Mouse (Mus musculus) embryo, embryonic 10.5 days (tissue): ENCODE measurements around the gene Ralgps1.
A peak's percentile ranks its signal among the peaks of the same experiment; 100 is the strongest.

Experiments used
- DNase-seq: peaks from one replicate; pipeline ENCODE4 v3.0.0-alpha.2; 2015; ENCODE audit warnings: low spot score

Gene Ralgps1

DNA sequence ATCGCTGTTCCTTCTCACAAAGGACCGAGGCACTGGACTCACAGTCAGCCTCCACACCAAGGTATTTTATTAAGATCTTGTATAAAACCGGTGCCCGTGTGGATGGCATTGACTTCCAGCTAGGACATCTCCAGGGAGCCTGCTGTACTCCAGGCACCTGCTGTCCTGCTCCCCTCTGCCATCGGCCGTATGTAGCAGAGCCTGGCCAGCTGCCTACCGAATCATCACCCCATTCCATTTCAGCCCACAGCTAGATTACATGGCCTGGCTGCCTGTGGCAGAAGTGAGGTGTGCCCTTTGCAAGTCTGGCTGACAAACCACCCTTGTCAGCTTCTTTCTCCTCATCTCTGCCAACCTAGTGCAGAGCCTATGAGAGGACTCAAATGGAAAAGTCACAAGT, 197.6 kb downstream of the Ralgps1 start:
- DNase-seq = no peak

DNA sequence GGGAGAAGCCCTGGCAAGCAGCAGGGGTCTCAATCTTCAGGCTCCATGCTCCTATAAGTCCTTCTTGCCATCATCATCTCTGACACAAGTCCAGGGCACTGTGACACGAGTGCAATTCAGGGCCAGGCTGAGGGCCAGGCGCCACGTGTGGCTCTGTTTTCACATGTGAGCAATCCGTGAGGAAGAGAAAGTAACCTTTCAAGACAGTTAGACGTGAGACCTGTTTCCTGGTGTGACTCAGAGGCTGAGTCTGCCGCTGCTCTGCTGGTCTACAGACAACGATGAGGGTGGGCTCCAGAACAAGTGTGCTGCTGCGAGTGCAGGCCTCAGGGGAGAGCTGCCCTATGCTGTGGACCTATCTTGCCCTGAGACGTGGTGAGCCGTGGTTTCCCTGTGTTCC, 198.2 kb downstream of the Ralgps1 start:
- DNase-seq = no peak

DNA sequence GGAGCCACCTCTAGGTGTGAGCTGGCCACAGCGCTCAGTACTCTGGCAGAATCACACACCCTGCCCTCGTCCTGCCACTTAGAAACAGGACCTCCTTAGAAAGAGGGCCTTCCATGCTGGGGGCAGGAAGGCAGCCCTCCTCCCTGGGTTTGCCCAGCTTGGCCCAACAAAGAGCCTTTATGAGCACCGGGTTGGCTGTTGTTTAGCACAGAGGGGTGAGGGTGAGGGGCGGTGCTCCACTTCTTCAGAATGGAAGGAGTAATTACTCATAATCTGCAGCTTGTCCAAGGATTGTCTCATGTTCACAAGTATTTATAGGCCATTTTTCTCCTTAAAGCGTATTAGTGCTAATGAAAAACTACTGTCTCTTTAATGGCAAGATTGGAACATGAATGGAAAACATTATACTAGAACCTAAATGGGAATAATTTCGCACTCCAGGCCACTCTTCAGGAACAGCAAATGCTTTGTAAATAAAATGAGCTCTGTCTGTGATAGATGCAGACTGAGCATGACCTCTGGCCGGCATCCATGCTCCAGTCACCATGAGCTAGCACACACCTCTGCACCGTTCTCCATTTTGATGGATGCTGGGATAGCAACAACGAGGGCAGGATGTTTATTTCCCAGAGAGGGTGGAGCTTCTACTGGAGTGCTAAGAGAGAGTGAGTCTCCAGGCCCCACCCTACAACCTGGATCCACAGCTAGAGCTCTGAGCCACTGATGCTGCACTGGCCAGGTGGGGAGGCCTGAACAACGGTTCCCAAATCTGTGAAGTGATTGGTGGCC, 200.3 kb downstream of the Ralgps1 start:
- DNase-seq = peak; percentile 15

DNA sequence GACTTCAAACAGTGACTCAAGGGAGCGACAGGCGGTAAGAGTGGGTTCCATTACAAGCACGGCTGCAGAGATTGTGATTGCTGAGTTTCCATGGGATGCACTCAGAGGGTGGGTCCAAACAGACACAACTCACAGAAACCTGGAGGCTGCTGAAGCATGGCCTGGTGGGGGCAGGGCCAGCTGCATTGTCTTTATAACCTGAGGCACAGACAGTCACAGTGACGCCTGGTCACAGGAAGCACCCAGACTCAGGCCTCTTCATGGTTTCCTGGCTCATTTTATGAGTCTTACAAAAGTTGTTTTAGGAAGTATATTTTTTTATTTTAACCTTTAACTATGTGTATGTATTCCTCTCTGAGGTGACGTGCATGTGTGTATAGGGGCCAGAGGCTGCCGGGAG, 201.8 kb downstream of the Ralgps1 start:
- no peak for DNase-seq

- no peak for DNase-seq
Observed at GRCm38 (mm10) chr2:33167060-33167459, 204.2 kb downstream of the Ralgps1 start.

- no peak for DNase-seq
Observed at GRCm38 (mm10) chr2:33165710-33166374, 205.4 kb downstream of the Ralgps1 start.

DNA sequence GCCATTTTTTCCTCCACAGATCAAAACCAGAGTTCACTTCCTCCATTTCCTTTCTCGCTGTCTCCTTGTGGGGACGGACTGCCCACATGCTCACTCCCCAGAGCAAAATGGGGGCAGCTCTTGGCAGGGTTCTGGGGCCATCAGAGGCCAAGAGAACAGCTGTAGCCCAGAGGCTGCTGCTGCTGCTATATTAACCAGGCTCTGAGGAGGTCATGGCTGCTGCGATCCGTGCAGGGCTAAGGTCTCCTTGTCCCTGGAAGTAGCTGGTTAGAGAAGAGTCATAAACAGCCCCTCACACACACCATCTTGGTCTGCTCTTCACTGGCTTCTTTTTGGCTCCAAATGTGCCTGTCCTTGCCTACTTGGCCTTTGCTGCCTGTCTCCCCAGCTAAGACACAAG, 206.1 kb downstream of the Ralgps1 start:
- DNase-seq = no peak

DNA sequence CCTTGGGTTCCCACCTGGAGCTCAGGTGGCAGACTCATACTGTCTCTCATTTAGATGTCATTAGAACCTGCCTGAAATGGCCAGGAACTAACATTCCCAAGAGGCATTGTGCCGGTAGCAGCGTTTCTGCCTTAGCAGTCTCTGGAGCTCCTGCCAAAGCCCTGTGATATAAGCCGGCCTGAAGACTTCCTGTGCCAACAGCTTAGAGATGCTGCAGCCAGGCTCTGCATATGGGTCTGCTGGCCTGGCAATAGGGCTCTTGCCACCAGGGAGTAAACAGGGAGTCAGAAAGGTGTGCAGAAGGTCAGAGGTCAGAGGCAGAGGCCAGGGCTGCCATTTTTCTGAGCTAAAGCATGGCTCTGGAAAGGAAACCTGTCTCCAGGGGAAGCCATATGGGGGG, 206.6 kb downstream of the Ralgps1 start:
- no peak for DNase-seq

DNA sequence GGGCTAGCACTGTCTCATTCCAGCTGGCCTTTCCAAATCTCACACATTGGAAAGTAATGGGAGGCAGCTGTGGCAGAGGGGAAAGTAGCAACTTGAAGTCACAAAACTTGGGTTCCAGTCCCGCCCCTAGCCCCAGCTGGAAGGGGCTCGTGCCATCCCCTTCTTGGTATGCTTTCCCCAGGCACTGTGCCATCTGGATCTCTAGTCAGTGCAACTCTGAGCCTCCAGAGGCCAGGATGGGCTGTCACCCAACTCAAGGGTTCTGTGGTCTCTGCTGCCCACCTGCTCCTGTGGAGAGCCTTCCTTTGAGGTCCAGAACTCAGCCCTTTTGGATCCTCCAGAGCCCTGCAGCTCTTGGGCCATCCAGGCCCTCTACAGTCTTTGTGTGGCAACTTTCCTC, 209.2 kb downstream of the Ralgps1 start:
- DNase-seq = no peak

- no peak for DNase-seq
Observed at GRCm38 (mm10) chr2:33160326-33160973, 210.8 kb downstream of the Ralgps1 start.

DNA sequence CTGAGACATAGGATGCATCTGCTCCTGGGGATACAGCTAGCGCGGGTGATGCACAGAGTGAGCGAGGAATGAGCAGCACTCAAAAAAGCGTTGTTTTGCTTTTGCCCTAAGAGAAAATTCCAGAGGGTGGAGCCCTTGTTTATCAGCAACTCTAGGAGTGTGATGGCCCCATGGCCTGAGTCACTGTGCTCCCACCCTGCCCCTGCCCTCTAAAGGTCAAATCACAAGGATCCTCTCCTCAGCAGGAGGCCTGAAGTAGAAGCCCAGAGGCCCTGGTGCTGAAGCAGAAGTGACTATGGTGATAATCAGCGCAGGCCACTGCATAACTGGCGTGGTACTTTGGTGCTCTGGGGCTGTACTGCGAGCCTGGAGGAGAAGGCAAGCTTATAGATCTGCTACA, 211.7 kb downstream of the Ralgps1 start:
- DNase-seq = no peak

- no peak for DNase-seq
Observed at GRCm38 (mm10) chr2:33158895-33159294, 212.4 kb downstream of the Ralgps1 start.

GRCm38 (mm10) chr2:33156283-33156781, 215.0 kb downstream of the Ralgps1 start:
- DNase-seq = no peak

GRCm38 (mm10) chr2:33154751-33155372, 216.4 kb downstream of the Ralgps1 start:
- DNase-seq = peak; percentile 89

- DNase-seq = no peak
Observed at GRCm38 (mm10) chr2:33146994-33147393, 224.3 kb downstream of the Ralgps1 start.

DNA sequence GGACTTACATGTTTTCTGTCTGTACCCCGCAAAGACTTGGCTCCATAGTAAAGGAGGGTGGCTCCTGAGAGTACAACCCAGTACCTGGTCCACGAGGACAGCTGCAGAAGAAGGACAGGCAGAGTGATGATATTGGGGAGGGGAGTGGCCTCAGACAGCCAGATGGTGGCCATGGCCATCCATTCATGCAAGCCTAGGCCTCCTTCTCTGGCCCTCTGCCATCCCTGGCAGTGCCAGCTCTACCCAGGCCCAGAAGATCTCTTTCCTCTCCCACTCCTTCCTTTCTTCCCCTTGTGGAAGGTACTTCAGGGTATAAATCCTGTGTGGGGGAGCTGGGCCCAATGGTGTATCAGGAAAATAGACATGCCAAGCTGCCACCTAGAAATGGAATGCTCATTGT, 228.0 kb downstream of the Ralgps1 start:
- DNase-seq = no peak

DNA sequence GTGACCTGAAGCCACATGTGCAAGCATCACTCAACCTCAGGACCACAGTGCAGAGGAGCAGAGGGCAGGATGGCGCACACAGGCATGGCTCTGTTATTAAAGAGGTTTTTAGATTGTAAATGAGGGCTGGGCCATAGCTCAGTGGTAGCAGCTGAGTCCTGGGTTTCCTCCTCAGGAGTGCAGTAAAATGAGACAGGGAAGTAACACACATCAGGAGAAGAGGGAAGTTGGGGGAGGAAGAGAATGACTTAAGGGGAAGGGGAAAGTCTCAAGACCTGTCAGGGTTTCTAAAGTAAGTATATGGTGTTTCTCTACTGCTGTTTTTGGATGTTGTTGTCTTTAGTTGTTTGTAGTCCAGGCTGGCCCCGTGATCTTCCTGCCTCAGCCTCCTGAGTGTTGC, 232.8 kb downstream of the Ralgps1 start:
- no peak for DNase-seq

DNA sequence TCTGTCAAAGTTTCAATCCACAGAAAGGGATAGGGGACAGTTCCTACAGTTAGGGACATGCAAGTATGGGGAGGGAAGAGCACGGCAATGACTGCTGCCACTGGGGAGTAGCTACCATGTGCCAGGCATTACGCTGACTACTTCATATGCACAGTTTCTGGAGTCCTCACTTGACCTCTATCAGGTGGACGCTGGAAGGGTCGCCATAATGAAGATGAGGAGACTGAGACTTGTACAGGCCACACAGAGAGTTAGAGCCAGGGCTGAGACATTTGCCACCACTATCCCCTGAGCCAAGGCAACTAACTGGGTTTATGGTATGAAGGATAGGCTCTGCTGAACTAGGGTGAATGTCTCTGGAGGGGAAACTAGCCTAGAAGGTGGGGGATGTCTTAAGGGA, 233.6 kb downstream of the Ralgps1 start:
- DNase-seq = no peak

GRCm38 (mm10) chr2:33137244-33137643, 234.0 kb downstream of the Ralgps1 start:
- no peak for DNase-seq

DNA sequence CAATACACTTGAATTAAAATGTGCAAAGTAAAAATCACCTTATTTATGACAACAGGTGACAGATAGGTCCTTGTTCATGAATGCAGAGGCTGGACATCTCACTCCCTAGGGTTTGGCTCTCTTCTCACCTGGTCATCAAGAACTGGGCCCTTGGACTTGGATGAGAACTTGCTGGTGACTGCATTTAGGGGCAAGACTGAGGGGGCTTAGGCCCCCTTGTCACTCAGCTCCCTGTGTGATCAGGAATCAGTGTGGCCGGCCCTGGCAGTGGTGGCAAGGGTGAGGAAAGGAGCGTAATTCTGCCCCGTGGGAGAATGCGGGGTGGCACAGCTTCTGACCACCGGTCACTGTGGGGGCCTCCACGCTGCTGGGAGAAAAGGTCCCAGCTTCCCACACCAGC, 234.9 kb downstream of the Ralgps1 start:
- DNase-seq = no peak

GRCm38 (mm10) chr2:33134766-33135490, 236.4 kb downstream of the Ralgps1 start:
- DNase-seq = no peak

DNA sequence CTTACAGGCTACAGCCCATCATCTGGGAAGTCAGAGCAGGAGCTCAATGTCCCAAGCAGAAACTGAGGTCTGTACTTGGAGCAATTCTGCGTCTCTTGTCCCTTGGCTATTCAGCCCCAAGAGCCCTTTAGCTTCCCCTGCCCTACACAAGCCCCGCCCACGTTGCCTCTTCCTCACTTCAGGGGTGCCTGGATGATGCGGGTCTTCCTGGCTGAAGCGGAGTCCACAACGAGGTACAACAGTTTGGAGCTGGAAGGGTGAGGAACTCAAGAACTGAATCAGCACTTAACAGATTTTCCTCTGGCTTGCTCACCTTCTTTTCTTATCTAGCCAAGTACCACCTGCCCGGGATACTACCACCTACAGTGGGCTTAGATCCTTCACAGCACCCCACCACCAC, 239.0 kb downstream of the Ralgps1 start:
- DNase-seq = no peak
